Mouse (Mus musculus) embryo, embryonic 10 days (tissue): ENCODE measurements around the gene Fgf13.
A peak's percentile ranks its signal among the peaks of the same experiment; 100 is the strongest.

Experiments
- DNase-seq: peaks from one replicate; pipeline ENCODE4 v3.0.0-alpha.2; 2015; ENCODE audit warnings: low spot score

Fgf13 gene

GRCm38 (mm10) chrX:59567695-59568431 lies at the start of gene Fgf13:
Gene Fgf13, minus strand, starts transcription at chrX:59568071.
- peak; percentile 31 for DNase-seq

GRCm38 (mm10) chrX:59606535-59606934 lies 38.7 kb upstream of the Fgf13 start:
- no peak for DNase-seq

GRCm38 (mm10) chrX:59589050-59589449 lies 21.2 kb upstream of the Fgf13 start:
- no peak for DNase-seq

GRCm38 (mm10) chrX:59585508-59586186 lies 17.8 kb upstream of the Fgf13 start:
- DNase-seq: no peak

GRCm38 (mm10) chrX:59584034-59584433 lies 16.2 kb upstream of the Fgf13 start:
- no peak for DNase-seq

- DNase-seq: peak; percentile 25
Measured at GRCm38 (mm10) chrX:59566826-59567694, 811 bp downstream of the Fgf13 start.

- peak; percentile 12 for DNase-seq
Measured at GRCm38 (mm10) chrX:59566017-59566679, 1.7 kb downstream of the Fgf13 start.

GRCm38 (mm10) chrX:59547931-59548330 lies 19.9 kb downstream of the Fgf13 start:
- no peak for DNase-seq

GRCm38 (mm10) chrX:59508273-59508672 lies 59.6 kb downstream of the Fgf13 start:
- no peak for DNase-seq

- no peak for DNase-seq
Measured at GRCm38 (mm10) chrX:59493388-59493787, 74.5 kb downstream of the Fgf13 start.

- no peak for DNase-seq
Measured at GRCm38 (mm10) chrX:59485426-59485825, 82.4 kb downstream of the Fgf13 start.

GRCm38 (mm10) chrX:59402596-59403285 lies 165.1 kb downstream of the Fgf13 start:
- peak; percentile 3 for DNase-seq

- no peak for DNase-seq
Measured at GRCm38 (mm10) chrX:59290916-59291411, 276.9 kb downstream of the Fgf13 start.

GRCm38 (mm10) chrX:59251576-59251975 lies 316.3 kb downstream of the Fgf13 start:
- no peak for DNase-seq

GRCm38 (mm10) chrX:59243752-59244151 lies 324.1 kb downstream of the Fgf13 start:
- DNase-seq: no peak

- DNase-seq: no peak
Measured at GRCm38 (mm10) chrX:59243176-59243575, 324.7 kb downstream of the Fgf13 start.

GRCm38 (mm10) chrX:59241460-59241747 lies 326.5 kb downstream of the Fgf13 start:
- DNase-seq: no peak

GRCm38 (mm10) chrX:59240683-59241459 lies 327.0 kb downstream of the Fgf13 start:
- no peak for DNase-seq

GRCm38 (mm10) chrX:59220675-59221074 lies 347.2 kb downstream of the Fgf13 start:
- DNase-seq: no peak

- DNase-seq: no peak
Measured at GRCm38 (mm10) chrX:59201146-59201545, 366.7 kb downstream of the Fgf13 start.

- DNase-seq: peak; percentile 7
Measured at GRCm38 (mm10) chrX:59194149-59194548, 373.7 kb downstream of the Fgf13 start.
